Mouse (Mus musculus): ENCODE data around the gene Adipor1. TPM values are rescaled to one million over a fixed set of nuclear protein-coding genes. Genes with fewer than 3 reads are reported as not detected.

The Adipor1 gene
- polyA plus RNA-seq, 1 experiment: 202 TPM

DNA sequence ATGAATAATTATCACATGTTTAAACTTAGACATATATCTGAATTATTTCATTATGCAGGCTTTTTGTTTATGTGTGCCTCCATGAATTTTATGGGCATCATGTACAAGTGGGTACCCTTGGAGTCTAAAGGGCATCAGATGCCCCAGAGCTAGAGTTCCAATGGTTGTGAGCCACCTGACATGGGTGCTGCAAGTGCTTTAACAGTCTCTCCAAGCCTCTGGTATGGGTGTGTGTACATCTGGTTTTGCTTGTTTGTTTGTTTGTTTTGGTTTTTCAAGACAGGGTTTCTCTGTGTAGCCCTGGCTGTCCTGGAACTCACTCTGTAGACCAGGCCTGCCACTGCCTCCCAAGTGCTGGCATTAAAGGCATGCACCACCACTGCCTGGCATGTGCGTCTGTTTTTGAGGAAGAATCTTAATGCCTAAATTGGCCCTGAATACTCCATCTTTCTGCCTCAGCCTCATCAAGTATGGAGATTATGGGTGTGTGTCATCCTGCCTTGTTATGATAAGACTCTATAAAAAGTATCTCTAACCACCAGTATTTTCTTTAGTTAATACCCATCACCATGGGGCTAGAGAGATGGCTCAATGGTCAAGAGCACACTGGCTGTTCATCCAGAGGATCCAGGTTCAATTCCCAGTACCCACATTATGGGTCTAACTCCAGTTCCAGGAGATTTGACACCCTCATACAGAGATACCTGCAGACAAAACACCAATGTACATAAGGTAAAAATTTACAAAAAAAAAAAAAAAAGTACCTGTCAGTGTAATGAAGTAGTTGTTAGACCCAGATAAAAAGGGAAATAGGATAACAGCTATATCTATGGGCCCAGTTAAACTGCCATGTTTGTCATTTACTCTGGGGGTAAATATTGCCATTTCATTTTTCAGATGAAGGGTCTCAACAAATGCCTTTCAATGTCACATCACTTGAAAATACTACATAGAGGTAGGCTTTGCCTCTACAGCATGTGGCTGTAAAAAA is 45.4 kb downstream of the Adipor1 start:
- peaks cover 14% of the 10 kb centered on the region for H3K4me1 ChIP-seq (ENCODE audit: control insufficient read depth, insufficient read depth, low read length)
- H3K27ac ChIP-seq (ENCODE audit: insufficient read depth, low read depth, low read length): no peak overlapping the region
- no peak overlapping the region for H3K4me3 ChIP-seq (ENCODE audit: insufficient read depth, low read length)
- no peak for TF ChIP-seq POLR2A (IDR thresholded peaks at IDR 0.05; ENCODE audit: borderline replicate concordance, low read depth, low read length)
- TF ChIP-seq CTCF (IDR thresholded peaks at IDR 0.05; ENCODE audit: low read depth, low read length): no peak

Other genes starting within 250 kb of the Adipor1 start
- not detected in 2 replicates for gene Chil1, start 233.2 kb upstream of the Adipor1 start, polyA plus RNA-seq (2012; ENCODE audit: insufficient read depth, insufficient read length, missing spikeins)
- gene Mybph, start 221.9 kb upstream of the Adipor1 start, polyA plus RNA-seq (2012; ENCODE audit: insufficient read depth, insufficient read length, missing spikeins): not detected in 2 replicates
- gene Adora1, start 179.9 kb upstream of the Adipor1 start, polyA plus RNA-seq (2012; ENCODE audit: insufficient read depth, insufficient read length, missing spikeins): not detected in 2 replicates
- not detected in 2 replicates for gene Myog, start 125.4 kb upstream of the Adipor1 start, polyA plus RNA-seq (2012; ENCODE audit: insufficient read depth, insufficient read length, missing spikeins)
- 28.4 and 32.9 TPM in 2 replicates for gene Ppfia4, start 82.5 kb upstream of the Adipor1 start, polyA plus RNA-seq (2012; ENCODE audit: insufficient read depth, insufficient read length, missing spikeins)
- gene Tmem183a, start 53.4 kb upstream of the Adipor1 start, polyA plus RNA-seq (2012; ENCODE audit: insufficient read depth, insufficient read length, missing spikeins): 36.6 and 39.4 TPM in 2 replicates
- not detected in 2 replicates for gene 4933406M09Rik, start 29.4 kb upstream of the Adipor1 start, polyA plus RNA-seq (2012; ENCODE audit: insufficient read depth, insufficient read length, missing spikeins)
- 74.6 and 81.3 TPM in 2 replicates for gene Cyb5r1, start 9.8 kb upstream of the Adipor1 start, polyA plus RNA-seq (2012; ENCODE audit: insufficient read depth, insufficient read length, missing spikeins)
- gene Klhl12, start 40.2 kb downstream of the Adipor1 start, polyA plus RNA-seq (2012; ENCODE audit: insufficient read depth, insufficient read length, missing spikeins): 3.8 and 5.0 TPM in 2 replicates
- 13.5 and 15.1 TPM in 2 replicates for gene Rabif, start 79.3 kb downstream of the Adipor1 start, polyA plus RNA-seq (2012; ENCODE audit: insufficient read depth, insufficient read length, missing spikeins)
- gene Mgat4e, start 134.3 kb downstream of the Adipor1 start, polyA plus RNA-seq (2012; ENCODE audit: insufficient read depth, insufficient read length, missing spikeins): not detected in 2 replicates
- gene Kdm5b, start 144.8 kb downstream of the Adipor1 start, polyA plus RNA-seq (2012; ENCODE audit: insufficient read depth, insufficient read length, missing spikeins): 11.0 and 12.9 TPM in 2 replicates
- not detected in 2 replicates for gene Syt2, start 231.3 kb downstream of the Adipor1 start, polyA plus RNA-seq (2012; ENCODE audit: insufficient read depth, insufficient read length, missing spikeins)